Mouse (Mus musculus) heart, postnatal 0 days (tissue): ENCODE data around the gene Maml3.

Source experiments
- CTCF ChIP-seq: IDR thresholded peaks from 2 replicates; pipeline ENCODE4 v1.5.1; 2016; ENCODE audit warnings: antibody characterized with exemption, control low read depth, low read depth
- EP300 ChIP-seq: IDR thresholded peaks from 2 replicates; pipeline ENCODE4 v1.6.1; 2016; ENCODE audit warnings: antibody characterized with exemption, low read depth

DNA sequence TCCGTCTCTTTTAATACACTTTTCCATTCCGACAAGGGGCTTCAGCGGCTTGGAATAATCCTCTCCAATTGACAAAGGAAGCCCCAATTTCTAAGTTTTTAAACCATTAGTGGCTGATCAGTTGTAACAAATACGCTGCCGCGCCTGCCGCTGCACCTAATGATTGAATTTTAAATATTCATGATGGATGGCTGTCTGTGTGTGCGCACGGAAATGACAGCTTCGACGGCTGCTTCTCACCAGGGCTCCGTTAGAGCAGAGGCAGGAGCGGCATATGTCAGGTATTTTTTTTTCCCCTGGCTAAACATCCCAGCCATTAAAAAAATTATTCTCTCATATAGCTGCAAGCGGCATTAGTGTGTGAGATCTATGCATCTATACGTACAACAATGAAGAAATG, 287.0 kb downstream of the Maml3 start:
- TF ChIP-seq CTCF (no peak), EP300 (no peak)
